Mouse (Mus musculus) CH12.LX (cell line): ENCODE measurements around the gene Il34.

ENCODE experiments used
- CTCF ChIP-seq, 2 experiments: IDR thresholded peaks in 1 of 2; conservative IDR thresholded peaks in 1 of 2; 2 replicates each; pipeline ENCODE4 v1.5.1; 2011 to 2012; ENCODE audit warnings: low read depth in 2 of 2, low read length in 2 of 2, improper control_type of control experiment in 1 of 2, inconsistent platforms in 1 of 2, mild to moderate bottlenecking in 1 of 2, moderate library complexity in 1 of 2
- EP300 ChIP-seq: IDR thresholded peaks from 2 replicates; pipeline ENCODE4 v1.6.1; 2011; ENCODE audit warnings: low read length, improper control_type of control experiment
- ZNF384 ChIP-seq: IDR thresholded peaks from 2 replicates; pipeline ENCODE4 v1.6.1; 2012; ENCODE audit warnings: low read depth, low read length, improper control_type of control experiment, inconsistent platforms

DNA sequence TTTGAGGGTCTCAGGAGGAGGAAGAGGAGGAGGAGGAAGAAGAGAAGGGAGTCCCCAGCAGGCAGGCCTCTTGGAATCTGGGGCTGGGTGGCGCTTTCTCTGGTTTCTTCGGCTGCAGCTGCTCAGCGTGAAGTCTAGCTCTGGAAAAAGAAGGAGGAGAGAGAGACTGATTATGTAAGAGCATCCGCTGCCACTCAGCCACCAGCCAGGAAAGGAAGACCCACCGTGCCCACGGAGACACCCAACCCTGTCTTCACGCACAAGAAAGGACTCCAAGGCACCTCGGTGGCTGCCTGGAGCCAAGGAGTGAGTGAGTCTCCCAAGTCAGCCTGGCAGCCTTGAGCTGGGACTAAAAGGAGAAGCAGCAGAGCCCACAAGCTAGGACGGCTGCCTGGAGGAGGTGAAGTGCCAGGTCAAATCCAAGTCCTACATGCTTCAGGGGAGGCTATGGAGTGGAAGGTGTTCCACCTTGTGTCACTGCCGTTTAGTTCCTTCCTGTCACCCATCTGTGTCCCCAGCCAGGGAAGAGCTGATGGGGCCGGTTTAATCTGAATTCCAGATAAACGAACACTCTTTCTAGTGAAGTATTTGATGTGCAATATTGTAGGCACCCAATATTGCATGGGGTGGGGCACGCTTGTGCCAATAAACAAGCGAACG, 50.1 kb downstream of the Il34 start:
- TF ChIP-seq CTCF (conservative IDR thresholded peaks at IDR 0.05 in 1 of 2, IDR thresholded peaks at IDR 0.05 in 1 of 2; ENCODE audit: low read depth in 2 of 2, low read length in 2 of 2) (no peak), ZNF384 (no peak), EP300 (no peak)
